Mouse (Mus musculus) T-helper 2 cell (primary cell): Measurements from ENCODE around the gene Caskin2.

Source experiments
- in situ Hi-C: fragments of 300-600 bp; cut with MboI, MseI; formaldehyde crosslinking; loops from one replicate; pipeline ENCODE4 v1.15.1; 2025; ENCODE audit warnings: high pct_unique_total_duplicates

Gene Caskin2

GRCm38 (mm10) chr11:115831518-115831917 is 18.1 kb upstream of the Caskin2 start:
- in situ Hi-C loops: no loop called here

- in situ Hi-C loops: no loop called here
Observed at GRCm38 (mm10) chr11:115830550-115831325, 17.3 kb upstream of the Caskin2 start.

DNA sequence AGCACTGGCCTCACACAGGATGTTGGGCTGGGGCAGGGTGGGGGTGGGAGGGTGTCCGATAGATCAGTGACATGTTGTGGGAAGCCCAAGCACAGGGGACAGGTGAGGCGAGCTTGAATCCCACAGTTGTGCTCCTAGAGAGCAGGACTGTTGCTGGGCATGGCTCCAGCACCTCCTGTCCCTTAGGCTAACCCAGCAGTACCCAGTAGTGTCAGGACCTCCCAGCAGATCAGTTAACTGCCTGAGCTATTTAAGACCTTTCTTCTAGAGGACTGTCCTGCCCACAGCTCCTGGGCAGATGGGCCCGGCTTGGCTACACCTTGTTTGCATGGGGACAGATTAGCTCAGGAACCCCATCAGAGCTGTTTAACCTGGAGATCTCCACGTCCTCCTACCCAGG is 15.6 kb upstream of the Caskin2 start:
- in situ Hi-C loops: no loop called here

DNA sequence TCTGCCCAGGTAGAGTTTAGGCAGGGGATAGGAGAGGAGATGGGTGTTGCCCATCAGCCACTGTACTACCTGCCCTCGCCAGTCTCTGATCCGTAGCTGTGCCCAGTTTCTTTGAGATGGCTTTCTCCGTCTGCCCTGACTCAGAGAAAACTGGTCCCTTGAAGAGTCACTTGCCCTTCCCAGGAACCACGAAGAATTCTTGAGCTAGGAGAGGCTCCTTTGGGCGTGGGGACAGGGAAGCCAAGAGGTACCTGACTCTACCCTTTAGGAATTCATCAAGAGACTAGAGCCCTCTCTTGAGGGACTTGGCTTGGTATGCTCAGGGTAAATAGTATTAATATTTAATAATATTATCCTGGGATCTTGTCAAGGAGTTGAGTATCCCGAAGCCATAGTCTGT is 14.2 kb upstream of the Caskin2 start:
- in situ Hi-C loops: no loop called here

DNA sequence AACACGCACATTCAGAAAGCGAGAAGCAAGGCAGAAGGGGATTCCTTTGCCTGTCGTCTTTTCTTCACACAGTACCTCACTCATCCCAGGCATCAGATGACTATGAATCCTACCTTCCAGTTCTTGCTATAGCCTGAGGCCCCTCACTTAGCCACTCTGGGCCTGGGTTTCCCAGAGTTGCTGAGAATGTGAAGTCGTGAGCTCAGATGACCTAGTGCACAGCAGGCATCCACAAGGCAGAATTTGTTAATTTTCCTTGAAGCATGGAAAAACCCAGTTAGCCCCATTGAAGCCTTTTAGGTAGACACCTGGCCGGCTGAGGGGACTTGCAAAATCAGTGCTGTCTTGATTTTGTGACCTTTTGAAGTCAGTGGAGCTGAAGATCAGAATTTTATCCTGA is 13.0 kb upstream of the Caskin2 start:
- in situ Hi-C loops: no loop called here

DNA sequence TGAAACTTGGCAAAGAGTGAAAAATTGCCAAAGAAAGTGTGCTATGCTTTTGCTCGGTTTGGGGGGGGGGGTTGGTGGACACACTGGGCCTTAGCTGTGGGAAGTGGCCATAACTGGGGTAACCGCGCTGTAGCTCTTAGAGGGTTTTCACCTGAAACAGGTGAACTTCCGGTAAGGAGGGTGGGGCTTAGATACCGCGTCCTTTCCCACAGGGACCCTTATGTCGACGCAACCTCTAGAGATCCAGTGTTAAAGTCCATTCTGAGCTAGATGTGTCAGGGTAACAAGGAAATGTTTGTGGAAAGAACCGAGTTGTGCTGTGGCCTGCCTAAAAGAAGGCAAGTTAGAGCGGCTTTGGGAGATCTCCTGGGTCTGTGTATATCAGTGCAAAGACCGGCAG is 11.4 kb upstream of the Caskin2 start:
- in situ Hi-C loops: no loop called here

DNA sequence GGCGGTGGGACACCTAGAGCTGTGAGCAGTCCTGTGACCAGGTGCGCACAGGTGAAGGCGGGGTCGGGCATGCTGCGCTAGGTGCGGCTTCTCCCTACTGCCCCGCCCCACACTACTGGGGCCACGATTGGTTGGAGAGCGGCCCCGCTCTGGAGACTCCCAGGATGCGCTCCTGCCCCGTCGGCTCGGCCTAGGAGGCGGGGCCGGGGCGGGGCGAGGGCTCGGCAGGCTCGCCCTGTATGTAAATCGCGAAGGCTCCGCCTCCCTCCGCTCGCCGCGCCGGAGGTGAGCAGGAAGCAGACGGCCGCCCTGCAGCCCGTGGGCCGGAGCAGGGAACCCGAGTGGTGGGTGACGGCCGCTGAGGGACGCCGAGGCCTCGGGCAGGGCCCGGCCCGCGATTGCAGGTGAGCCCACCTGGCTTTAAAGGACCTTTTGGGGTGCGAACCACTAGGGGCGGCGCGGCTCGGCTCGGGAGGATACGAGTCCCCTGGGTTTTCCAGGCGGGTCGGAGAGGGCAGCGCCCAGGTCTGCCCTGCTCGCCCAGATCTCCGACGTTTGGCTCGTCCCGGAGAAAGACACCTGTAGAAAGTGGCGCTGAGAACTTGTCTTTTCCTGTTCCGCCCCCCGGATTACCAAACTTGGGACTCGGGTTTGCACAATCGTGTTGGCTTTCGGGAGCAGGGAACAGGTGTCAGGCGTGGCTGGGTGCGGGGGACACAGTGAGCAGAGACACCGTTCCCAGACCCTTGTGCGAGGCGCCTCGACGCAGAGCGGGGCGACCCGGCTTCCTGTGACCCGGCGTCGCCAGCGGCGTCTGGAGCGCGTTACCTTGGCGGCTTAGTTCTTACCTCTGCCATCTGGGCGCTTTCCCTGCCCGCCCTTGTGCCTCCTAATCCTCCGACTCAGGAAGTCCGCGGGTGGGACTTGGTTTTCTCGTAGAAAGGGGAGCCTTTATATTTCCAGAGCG is 10.6 kb upstream of the Caskin2 start, which contains the start of gene Llgl2:
Llgl2 (plus strand) TSS at position 276 of the 967 bp plus-strand sequence.
- in situ Hi-C loops: no loop called here

DNA sequence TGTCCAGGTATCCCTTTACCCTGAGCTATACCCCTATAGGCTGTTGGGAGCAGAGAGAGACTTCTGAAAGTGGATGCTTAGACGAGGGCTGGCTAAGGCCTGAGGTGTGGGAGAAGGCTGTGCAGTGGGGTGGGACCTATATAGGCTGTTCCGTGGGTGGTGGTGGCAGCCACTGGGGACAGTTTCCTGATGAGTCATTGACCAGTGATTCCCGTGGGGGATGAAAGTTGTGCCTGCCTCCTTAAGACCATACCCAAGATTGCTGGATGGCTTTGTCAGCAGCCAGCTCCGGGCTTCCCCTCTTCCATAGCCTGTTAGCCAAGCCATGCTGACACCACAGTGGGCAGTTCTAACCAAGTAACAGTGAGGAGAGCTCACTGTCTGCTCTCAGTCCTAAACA is 7.6 kb upstream of the Caskin2 start:
- in situ Hi-C loops: no loop called here

DNA sequence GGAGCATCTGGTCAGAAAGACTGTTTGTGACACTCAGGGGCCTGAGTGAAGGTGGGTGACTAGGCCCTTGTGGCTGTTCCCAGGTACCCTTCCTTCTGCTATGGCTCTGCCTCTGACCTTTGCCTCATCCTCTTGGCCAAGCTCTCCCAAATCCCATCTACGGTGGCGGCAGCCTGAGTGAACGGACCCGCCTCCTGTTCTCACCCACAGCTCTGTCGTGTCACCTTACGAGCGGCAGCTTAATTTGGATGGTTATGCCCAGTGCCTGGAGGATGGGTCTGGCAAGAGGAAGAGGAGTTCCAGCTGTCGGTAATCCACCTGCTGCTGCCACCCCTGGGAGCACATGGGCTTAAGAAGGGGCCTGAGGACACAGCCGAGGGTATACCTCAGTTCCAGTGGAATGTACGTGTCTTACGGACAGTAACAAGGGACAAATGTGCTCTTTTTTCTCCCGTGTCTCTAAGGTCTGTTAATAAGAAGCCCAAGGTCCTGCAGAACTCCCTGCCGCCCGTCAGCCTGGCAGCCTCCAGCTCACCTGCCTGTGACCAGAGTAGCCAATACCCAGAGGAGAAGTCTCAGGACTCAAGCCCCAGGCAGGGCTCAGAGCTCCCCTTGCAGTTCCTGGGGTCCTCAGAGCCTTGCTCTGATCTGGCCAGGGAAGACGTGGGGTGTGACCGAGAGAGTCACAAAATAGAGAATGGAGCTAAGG is 6.6 kb upstream of the Caskin2 start:
- in situ Hi-C loops: no loop called here

DNA sequence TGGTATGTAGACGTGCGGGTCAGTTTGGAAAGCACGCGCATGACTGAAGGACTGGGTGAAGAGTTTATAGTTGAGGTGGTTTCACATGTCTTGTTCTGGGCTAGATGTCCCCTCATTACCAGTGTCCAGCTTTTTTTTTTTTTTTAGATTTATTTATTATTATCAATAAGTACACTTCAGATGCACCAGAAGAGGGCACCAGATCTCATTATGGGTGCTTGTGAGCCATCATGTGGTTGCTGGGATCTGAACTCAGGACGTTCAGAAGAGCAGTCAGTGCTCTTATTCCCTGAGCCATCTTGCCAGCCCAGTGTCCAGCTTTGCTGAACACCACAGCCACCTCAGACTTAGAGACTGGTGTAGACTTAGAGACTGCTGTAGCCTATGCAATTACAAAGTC is 3.9 kb upstream of the Caskin2 start:
- in situ Hi-C loops: no loop called here

DNA sequence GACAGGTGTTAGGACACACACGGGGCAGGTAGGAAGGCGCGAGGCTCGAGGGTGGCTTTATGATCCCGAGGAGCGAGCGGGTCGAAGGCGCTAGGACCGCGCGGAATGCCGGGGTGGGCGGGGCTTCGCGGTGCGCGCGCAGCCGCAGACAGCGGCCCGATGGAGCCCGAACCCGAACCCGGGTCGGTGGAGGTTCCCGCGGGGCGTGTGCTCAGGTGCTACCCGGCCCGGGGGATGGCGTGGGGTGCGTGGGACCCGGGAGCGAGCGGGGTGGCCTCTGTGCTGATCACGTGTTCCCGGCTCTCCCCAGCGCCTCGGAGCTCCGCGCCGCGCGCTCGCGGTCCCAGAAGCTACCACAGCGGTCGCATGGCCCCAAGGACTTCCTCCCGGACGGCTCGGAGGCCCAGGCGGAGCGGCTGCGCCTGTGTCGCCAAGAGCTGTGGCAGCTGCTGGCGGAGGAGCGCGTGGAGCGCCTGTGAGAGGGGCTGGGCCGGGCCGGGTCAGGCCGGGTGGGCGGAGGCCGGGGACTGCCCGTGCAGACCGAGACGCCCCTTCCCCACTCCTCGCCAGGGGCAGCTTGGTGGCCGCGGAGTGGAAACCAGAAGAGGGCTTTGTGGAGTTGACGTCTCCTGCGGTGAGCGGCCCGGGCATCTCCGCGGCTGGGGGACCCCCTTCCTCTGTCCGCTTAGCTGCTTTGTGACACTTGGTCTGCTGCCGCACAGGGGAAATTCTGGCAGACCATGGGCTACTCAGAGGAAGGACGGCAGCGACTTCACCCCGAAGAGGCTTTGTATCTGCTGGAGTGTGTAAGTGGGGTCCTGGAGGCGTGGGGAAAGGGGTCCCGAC is 1.4 kb upstream of the Caskin2 start, which contains the start of gene Tsen54:
Tsen54 (plus strand) TSS at position 120 of the 846 bp plus-strand sequence.
- in situ Hi-C loops: loop anchor here (5.0 kb wide), 1 partner anchor 93 kb away; no protein-coding TSS in a partner anchor

DNA sequence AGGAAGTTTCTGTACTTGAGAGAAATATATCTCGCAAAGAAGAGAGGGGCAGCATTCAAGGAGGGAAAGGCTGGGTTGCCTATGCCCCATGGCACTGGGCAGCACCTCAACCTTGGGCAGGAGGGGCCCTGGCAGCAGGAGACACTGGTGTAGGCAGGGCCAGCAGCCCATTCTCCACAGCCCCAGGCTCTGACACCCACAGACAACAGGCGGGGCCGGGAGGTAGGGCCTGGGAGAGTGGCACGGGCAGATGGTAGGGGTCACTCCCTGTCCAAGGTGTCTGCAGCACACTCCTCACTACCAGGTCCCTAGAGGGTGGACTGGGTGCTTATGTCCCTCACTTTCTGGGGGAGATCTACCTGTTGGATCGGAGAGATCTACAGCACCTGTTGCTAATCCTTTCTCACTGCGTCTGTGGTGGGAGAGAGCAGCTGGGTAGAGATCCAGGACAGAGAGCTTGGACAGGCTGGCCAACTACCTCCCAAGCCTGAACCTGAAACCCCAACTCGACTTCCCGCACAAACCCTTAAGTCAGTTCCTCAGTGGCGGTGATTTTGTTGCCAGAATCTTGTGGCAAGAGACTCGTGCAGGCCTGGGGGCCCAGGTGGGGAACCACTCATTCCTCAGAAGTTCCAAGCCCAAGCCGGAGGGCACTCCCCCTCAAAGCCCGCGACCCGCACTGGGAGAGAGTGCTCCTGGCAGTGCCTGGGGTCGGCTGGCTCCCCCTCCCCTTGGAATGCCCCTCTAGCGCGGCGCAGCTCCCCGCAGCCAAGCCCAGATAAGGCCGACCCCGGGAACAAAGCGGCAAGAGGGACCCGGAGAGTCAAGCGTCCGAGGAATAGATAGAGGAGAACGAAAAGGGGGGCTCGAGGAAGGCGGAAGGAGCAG is 662 bp downstream of the Caskin2 start:
- in situ Hi-C loops: loop anchor here (5.0 kb wide), 1 partner anchor 90 kb away; no protein-coding TSS in a partner anchor

DNA sequence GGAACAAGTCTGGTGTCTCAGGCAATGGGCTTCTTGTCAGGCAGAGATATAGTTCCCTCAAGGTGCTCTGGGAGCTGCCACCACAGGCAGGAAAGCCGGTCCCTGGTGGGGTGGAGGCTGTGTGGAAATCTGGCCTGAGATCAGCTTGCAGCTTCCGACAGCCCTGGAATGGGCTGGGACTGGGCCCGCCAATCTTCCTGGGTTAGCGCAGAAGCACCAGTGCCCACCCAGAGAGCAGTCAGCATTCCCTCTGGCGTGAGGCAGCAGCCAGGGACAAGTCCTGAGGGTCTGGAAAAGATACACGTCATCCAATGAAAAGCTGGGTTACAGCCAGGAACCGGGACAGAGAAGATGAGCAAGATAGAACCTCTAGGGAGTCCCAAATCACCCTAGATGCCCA is 1.3 kb downstream of the Caskin2 start:
- in situ Hi-C loops: loop anchor here (5.0 kb wide), 1 partner anchor 90 kb away; no protein-coding TSS in a partner anchor

DNA sequence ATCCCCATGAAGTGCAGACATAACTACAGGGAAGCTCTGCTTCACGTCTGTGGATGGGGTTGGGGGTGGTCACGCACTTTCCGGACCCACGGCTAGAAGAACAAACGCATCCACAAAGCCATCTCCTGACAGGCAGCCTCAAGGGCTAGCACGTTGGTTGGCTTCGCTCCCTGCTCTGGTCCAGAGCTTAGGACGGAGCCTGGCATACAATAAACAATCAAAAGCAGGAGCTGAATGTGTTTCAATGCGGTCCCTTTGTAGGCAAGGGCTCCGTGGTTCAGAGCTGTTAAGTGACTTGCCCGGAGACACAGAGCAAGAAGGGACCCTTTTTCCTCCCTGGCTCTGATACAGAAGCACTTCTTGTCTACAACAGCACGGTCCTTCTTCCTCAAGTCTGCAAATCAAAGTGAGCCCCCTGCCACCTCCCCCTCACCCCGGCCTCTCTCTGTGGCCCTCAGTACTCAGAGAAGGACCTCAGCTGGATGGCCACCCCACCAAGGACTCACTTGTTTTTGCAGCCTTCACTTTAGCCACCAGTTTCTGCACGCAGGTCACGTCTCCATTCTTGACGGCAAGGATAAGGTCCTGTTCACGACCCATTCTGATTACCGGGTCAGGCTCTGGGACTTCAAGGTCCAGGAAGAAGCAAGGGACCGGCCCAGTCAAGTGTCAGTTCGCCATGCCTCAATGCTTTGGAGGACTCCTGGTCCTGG is 1.9 kb downstream of the Caskin2 start:
- in situ Hi-C loops: loop anchor here (5.0 kb wide), 1 partner anchor 89 kb away; no protein-coding TSS in a partner anchor

GRCm38 (mm10) chr11:115810377-115810776 is 3.1 kb downstream of the Caskin2 start:
- in situ Hi-C loops: loop anchor here (5.0 kb wide), 1 partner anchor 88 kb away; no protein-coding TSS in a partner anchor

- in situ Hi-C loops: no loop called here
Observed at GRCm38 (mm10) chr11:115809311-115809781, 4.1 kb downstream of the Caskin2 start.

GRCm38 (mm10) chr11:115808696-115809310 is 4.6 kb downstream of the Caskin2 start:
- in situ Hi-C loops: no loop called here

DNA sequence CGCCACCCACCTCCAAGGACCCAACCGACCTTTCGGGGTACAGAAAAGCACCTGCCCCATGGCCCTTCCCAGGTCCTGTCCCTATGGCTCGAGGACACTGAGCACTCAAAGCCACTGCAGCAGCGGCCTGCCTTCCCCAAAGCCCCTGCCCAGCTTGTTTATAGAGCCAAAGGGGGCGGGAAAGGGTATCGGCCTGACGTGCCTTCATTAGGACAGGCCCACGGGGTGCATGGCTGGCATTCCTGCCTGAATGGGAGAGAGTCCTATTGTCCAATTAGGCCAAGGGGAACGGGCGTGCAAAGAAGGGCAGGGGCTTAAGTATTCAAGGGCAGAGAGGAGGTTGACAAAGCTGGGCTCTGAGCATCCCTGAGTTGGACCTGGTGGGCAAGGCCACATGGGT is 5.5 kb downstream of the Caskin2 start:
- in situ Hi-C loops: no loop called here
